In genomic region chr2:51101187-51101586, GRCm38 (mm10) we compare ENCODE assay signal across 12 mouse cellular contexts. TPM values are rescaled to one million over a fixed set of nuclear protein-coding genes. Genes with fewer than 3 reads are reported as not detected.
DNase-seq lines count a peak whose midpoint lies in the region; ATAC-seq and TF ChIP-seq lines count a peak whose summit lies in the region.
"Had no signal": no experiment of that assay in that cellular context is flagged by ENCODE, and none has a peak within 500 bp of the region (broad histone marks: within the 10 kb centered on the region; RNA-seq: fewer than 3 reads in every experiment).

No protein-coding gene starts in this region.

- ATAC-seq in embryonic facial prominence, embryonic 15.5 days (ENCODE audit: insufficient number of reproducible peaks, low FRiP score, low TSS enrichment, low read depth) = no peak
- peak; percentile 52 for ATAC-seq in lung, postnatal 0 days
- ATAC-seq: hindbrain, embryonic 16.5 days had no signal

- H3K27ac ChIP-seq in embryonic facial prominence, embryonic 15.5 days (replicated peaks) = 0 out of 2 replicates have a peak overlapping the region, but pooled peaks have one; percentile 28
- no peak overlapping the region for H3K27ac ChIP-seq in lung, postnatal 0 days (ENCODE audit: low read length)

- no peak overlapping the region for H3K9ac ChIP-seq in embryonic facial prominence, embryonic 15.5 days
- H3K9ac ChIP-seq in lung, postnatal 0 days (replicated peaks; ENCODE audit: low read depth) = no peak overlapping the region
- H3K9ac ChIP-seq: embryonic facial prominence, embryonic 13.5 days had no signal

- no peaks in the 10 kb centered on the region for H3K27me3 ChIP-seq in embryonic facial prominence, embryonic 15.5 days
- no peaks in the 10 kb centered on the region for H3K27me3 ChIP-seq in lung, postnatal 0 days (replicated peaks; ENCODE audit: insufficient read depth, low read length)
- H3K27me3 ChIP-seq: embryonic facial prominence, embryonic 13.5 days had no signal

- peaks cover 8% of the 10 kb centered on the region; the same call in 1 of the 2 replicates for H3K4me1 ChIP-seq in embryonic facial prominence, embryonic 15.5 days
- no peaks in the 10 kb centered on the region for H3K4me1 ChIP-seq in lung, postnatal 0 days (ENCODE audit: insufficient read depth, low read depth, low read length)

- H3K9me3 ChIP-seq in embryonic facial prominence, embryonic 15.5 days (replicated peaks) = no peaks in the 10 kb centered on the region
- no peaks in the 10 kb centered on the region for H3K9me3 ChIP-seq in lung, postnatal 0 days (ENCODE audit: low read length)
- H3K9me3 ChIP-seq: embryonic facial prominence, embryonic 13.5 days had no signal

- no peaks in the 10 kb centered on the region for H3K36me3 ChIP-seq in embryonic facial prominence, embryonic 15.5 days
- no peaks in the 10 kb centered on the region for H3K36me3 ChIP-seq in lung, postnatal 0 days (ENCODE audit: insufficient read depth, low read length)
- H3K36me3 ChIP-seq: embryonic facial prominence, embryonic 13.5 days had no signal

- no peak for TF ChIP-seq CTCF in lung, postnatal 0 days (IDR thresholded peaks at IDR 0.05)

- intact Hi-C loops in heart, postnatal 10 days (cut with DNase I) = no loop called here

- 0 out of 2 replicates have a peak, but pooled peaks have one; percentile 13 for TF ChIP-seq EP300 in lung, postnatal 0 days (IDR thresholded peaks at IDR 0.05)

- 32% methylated on average over 4 of the region's 4 CpGs for WGBS in embryonic facial prominence, embryonic 15.5 days
- 50% methylated on average over 4 of the region's 4 CpGs for WGBS in lung, postnatal 0 days

- H3K4me3 ChIP-seq in embryonic facial prominence, embryonic 15.5 days (replicated peaks) = no peak overlapping the region
- H3K4me3 ChIP-seq in lung, postnatal 0 days (ENCODE audit: low read depth, low read length) = no peak overlapping the region
- H3K4me3 ChIP-seq: embryonic facial prominence, embryonic 13.5 days had no signal

- DNase-seq in kidney, adult 9 months = peak; percentile 8
- DNase-seq in kidney, adult 18-20 months = no peak
- DNase-seq in heart, postnatal 10 days = peak; percentile 51 to 63
- DNase-seq in lung, postnatal 0 days (ENCODE audit: low spot score) = peak; percentile 69
- no peak for DNase-seq in T-cell, adult 2 months (ENCODE audit: low spot score)
- no peak for DNase-seq in retina, embryonic 14.5 days (ENCODE audit: low spot score)
- no peak for DNase-seq in testis, postnatal 10 days (ENCODE audit: low spot score)
- DNase-seq: cerebellum, adult 11 months; right cerebral cortex, postnatal 14 days had no signal

- no peak overlapping the region for H3K4me2 ChIP-seq in embryonic facial prominence, embryonic 15.5 days (replicated peaks)
- no peak overlapping the region for H3K4me2 ChIP-seq in lung, postnatal 0 days (replicated peaks; ENCODE audit: low read depth, low read length)
- H3K4me2 ChIP-seq: embryonic facial prominence, embryonic 13.5 days had no signal

RNA-seq across cellular contexts. Expression of gene Rnd3, which starts 47.7 kb away (rescaled TPM):
- 110 and 112 TPM in 2 replicates for polyA plus RNA-seq in embryonic facial prominence, embryonic 15.5 days (2015; fragmentation: Nextera tagmentation; extraction: Ambion mirVana)
- total RNA-seq in heart, postnatal 10 days (2021) = 10 to 100 TPM; 24.6 to 28.1 TPM
- polyA plus RNA-seq in lung, postnatal 0 days (2015; fragmentation: Nextera tagmentation; extraction: Ambion mirVana) = 22.5 and 31.3 TPM in 2 replicates

Comparison
In these comparisons a context has a peak if more than half of its experiments do, and no peak if none do; other contexts are left out.
1. DNase-seq: peak in kidney, adult 9 months (single experiment), heart, postnatal 10 days (2 of 2) and lung, postnatal 0 days (single experiment); none in kidney, adult 18-20 months (single experiment), T-cell, adult 2 months (single experiment), retina, embryonic 14.5 days (single experiment) and testis, postnatal 10 days (single experiment).